Mouse (Mus musculus) spleen, adult 2 months (tissue): ENCODE measurements around the gene Pes1. TPM values are rescaled to one million over a fixed set of nuclear protein-coding genes. Genes with fewer than 3 reads are reported as not detected.
"Not testable (repeated sequence)": the region's sequence is repeated elsewhere in the genome, so short reads cannot be mapped to it uniquely, and the experiment has no call there.

Experiments used
- DNase-seq, 2 experiments: peaks; one replicate each; pipeline versions ENCODE4 v3.0.0 to v3.0.0-alpha.2; 2012 to 2021; ENCODE audit warnings: low spot score in 2 of 2, low read depth in 1 of 2
- H3K27ac ChIP-seq: fragments of 200-500 bp; 2 replicates; pipeline ENCODE4 v1.5.1; 2012; ENCODE audit warnings: low read length, inconsistent platforms; ENCODE audit not compliant: insufficient read depth
- H3K27me3 ChIP-seq: fragments of 200-500 bp; 2 replicates; pipeline ENCODE4 v1.6.1; 2012; ENCODE audit warnings: mild to moderate bottlenecking, moderate library complexity, low read length, inconsistent platforms; ENCODE audit not compliant: control insufficient read depth, insufficient read depth
- H3K36me3 ChIP-seq: fragments of 200-500 bp; 2 replicates; pipeline ENCODE4 v1.6.1; 2012; ENCODE audit warnings: mild to moderate bottlenecking, low read length, inconsistent platforms; ENCODE audit not compliant: control insufficient read depth, insufficient read depth
- H3K4me1 ChIP-seq: fragments of 200-500 bp; 2 replicates; pipeline ENCODE4 v1.6.1; 2011; ENCODE audit warnings: inconsistent platforms; ENCODE audit not compliant: control insufficient read depth, insufficient read depth, insufficient read length
- H3K4me3 ChIP-seq: fragments of 200-500 bp; 2 replicates; pipeline ENCODE4 v1.5.1; 2011; ENCODE audit warnings: mild to moderate bottlenecking, inconsistent platforms; ENCODE audit not compliant: insufficient read depth, insufficient read length; ENCODE audit errors: extremely low read depth
- CTCF ChIP-seq: fragments of 200-500 bp; IDR thresholded peaks from 2 replicates; pipeline ENCODE4 v1.5.1; 2011; ENCODE audit warnings: mild to moderate bottlenecking, inconsistent platforms; ENCODE audit not compliant: insufficient read depth, insufficient read length, insufficient replicate concordance; ENCODE audit errors: extremely low read depth
- POLR2A ChIP-seq: fragments of 200-500 bp; IDR thresholded peaks from 2 replicates; pipeline ENCODE4 v1.6.1; 2011; ENCODE audit warnings: low read depth, low read length, inconsistent platforms
- WGBS: fragments of 180-500 bp; shearing (Covaris S2); methylation state at CpG from one replicate; pipeline ENCODE4 v1.1.7; 2018; 5-methylcytosine and 5-hydroxymethylcytosine counted together
- polyA plus RNA-seq: library from polyadenylated mRNA; depleted of rRNA; stranded (reverse); fragments of >200 nt; gene quantifications from 2 replicates; pipeline ENCODE4 v1.2.3, GENCODE M21; 2012

Gene Pes1
- polyA plus RNA-seq, 1 experiment: 33.6 TPM

- Histone ChIP-seq H3K4me1 (no peaks in the 10 kb centered on the region), H3K27ac (no peak overlapping the region), H3K4me3 (no peak overlapping the region), H3K36me3 (no peaks in the 10 kb centered on the region), H3K27me3 (no peaks in the 10 kb centered on the region)
- TF ChIP-seq POLR2A: no peak
- TF ChIP-seq CTCF: no peak
- no peak for DNase-seq
- 17% methylated on average over 5 of the region's 5 CpGs for WGBS
These were observed 41.5 kb downstream of the Pes1 start for GRCm38 (mm10) chr11:4005220-4005805.

- H3K4me3 ChIP-seq: no peak overlapping the region
- no peak for DNase-seq
- H3K36me3 ChIP-seq: no peaks in the 10 kb centered on the region
- TF ChIP-seq POLR2A (no peak), CTCF (no peak)
- no peaks in the 10 kb centered on the region for H3K27me3 ChIP-seq
- H3K27ac ChIP-seq: no peak overlapping the region
- 86% methylated on average over 3 of the region's 3 CpGs for WGBS
- H3K4me1 ChIP-seq: no peaks in the 10 kb centered on the region
These were observed 42.7 kb downstream of the Pes1 start for GRCm38 (mm10) chr11:4006462-4006861.

- Histone ChIP-seq H3K4me3 (no peak overlapping the region), H3K27me3 (no peaks in the 10 kb centered on the region), H3K4me1 (no peaks in the 10 kb centered on the region), H3K27ac (no peak overlapping the region), H3K36me3 (no peaks in the 10 kb centered on the region)
- DNase-seq: no peak
- no peak for TF ChIP-seq CTCF
- TF ChIP-seq POLR2A: no peak
- WGBS: 78% methylated on average over 1 of the region's 1 CpGs
These were observed 48.8 kb downstream of the Pes1 start for GRCm38 (mm10) chr11:4012616-4013015.

- H3K4me1 ChIP-seq, H3K4me3 ChIP-seq, H3K36me3 ChIP-seq, H3K27ac ChIP-seq, H3K27me3 ChIP-seq, DNase-seq: not testable (repeated sequence)
- 85% methylated on average over 14 of the region's 14 CpGs for WGBS
These were observed 52.0 kb downstream of the Pes1 start for GRCm38 (mm10) chr11:4015796-4016195.

- H3K36me3 ChIP-seq, H3K27me3 ChIP-seq, H3K27ac ChIP-seq, DNase-seq, H3K4me3 ChIP-seq, H3K4me1 ChIP-seq: not testable (repeated sequence)
- 75% methylated on average over 13 of the region's 13 CpGs for whole genome bisulfite sequencing
These were observed 58.3 kb downstream of the Pes1 start for GRCm38 (mm10) chr11:4022111-4022510.

GRCm38 (mm10) chr11:4023321-4023720, 59.5 kb downstream of the Pes1 start:
- Histone ChIP-seq H3K4me1 (no peaks in the 10 kb centered on the region), H3K36me3 (no peaks in the 10 kb centered on the region), H3K4me3 (no peak overlapping the region), H3K27me3 (no peaks in the 10 kb centered on the region), H3K27ac (no peak overlapping the region)
- 65% methylated on average over 2 of the region's 2 CpGs for WGBS
- TF ChIP-seq CTCF (no peak), POLR2A (no peak)
- DNase-seq: no peak

GRCm38 (mm10) chr11:4027066-4027465, 63.3 kb downstream of the Pes1 start:
- Histone ChIP-seq H3K36me3 (no peaks in the 10 kb centered on the region), H3K4me3 (no peak overlapping the region), H3K27ac (no peak overlapping the region), H3K4me1 (no peaks in the 10 kb centered on the region), H3K27me3 (no peaks in the 10 kb centered on the region)
- TF ChIP-seq POLR2A (no peak), CTCF (no peak)
- 81% methylated on average over 8 of the region's 8 CpGs for WGBS
- DNase-seq: no peak

GRCm38 (mm10) chr11:4027561-4028334, 64.0 kb downstream of the Pes1 start:
- no peak for DNase-seq
- WGBS: 81% methylated on average over 9 of the region's 9 CpGs
- Histone ChIP-seq H3K4me3 (no peak overlapping the region), H3K27ac (no peak overlapping the region), H3K27me3 (no peaks in the 10 kb centered on the region), H3K36me3 (no peaks in the 10 kb centered on the region), H3K4me1 (no peaks in the 10 kb centered on the region)
- TF ChIP-seq POLR2A (no peak), CTCF (no peak)
